Mouse (Mus musculus): ENCODE data around the gene Zfp661. TPM values are rescaled to one million over a fixed set of nuclear protein-coding genes. Genes with fewer than 3 reads are reported as not detected.

Gene Zfp661
- polyA plus RNA-seq, 1 experiment from 2014 or later = 3.1 TPM

DNA sequence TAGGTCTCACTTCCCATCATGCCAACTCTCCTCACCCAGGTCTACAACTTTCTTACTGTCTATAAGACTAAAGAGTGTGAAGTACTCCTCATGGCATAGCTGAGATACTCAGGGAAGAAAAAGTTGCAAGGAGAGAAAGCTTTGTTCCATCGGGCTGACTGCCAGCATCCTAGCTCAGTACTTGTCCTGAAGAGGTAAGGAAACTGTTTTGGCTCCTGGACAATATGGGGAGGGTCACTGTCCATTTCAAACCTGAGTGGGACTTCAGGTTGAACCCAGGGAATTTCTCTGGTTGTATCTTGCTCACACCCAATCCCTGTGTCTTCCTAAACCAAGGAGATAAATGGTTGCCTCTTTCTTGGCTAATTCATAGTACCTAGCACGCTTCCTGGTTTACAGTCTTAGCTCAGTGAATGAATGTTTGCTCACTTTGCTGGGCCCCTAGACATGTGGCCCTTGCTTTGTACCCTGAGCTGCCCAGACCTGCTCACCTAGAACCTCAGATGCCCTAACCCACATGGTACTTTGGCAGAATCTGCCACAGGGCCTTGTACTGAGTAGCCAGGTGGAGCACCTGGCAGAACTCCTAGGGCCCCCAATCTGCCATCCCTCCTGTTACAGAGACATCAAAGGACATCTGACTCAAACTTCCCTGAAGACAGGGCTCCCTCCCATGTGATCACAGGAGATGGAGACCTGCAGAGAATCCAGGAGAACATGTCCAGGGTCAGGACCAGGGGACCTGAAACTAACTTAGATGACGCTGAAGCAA lies 61.7 kb downstream of the Zfp661 start:
- H3K36me3 ChIP-seq (ENCODE audit: control insufficient read depth, insufficient read depth, low read length) = no peaks in the 10 kb centered on the region
- no peaks in the 10 kb centered on the region for H3K9me3 ChIP-seq (replicated peaks; ENCODE audit: control insufficient read depth, low read length)
- 63% methylated on average over 3 of the region's 3 CpGs for WGBS (ENCODE audit: insufficient replicate concordance)
- no peak overlapping the region for H3K27ac ChIP-seq (ENCODE audit: low read depth, low read length)
- ATAC-seq (replicated peaks; ENCODE audit: insufficient number of reproducible peaks, low FRiP score, low TSS enrichment) = no peak
- H3K4me1 ChIP-seq (ENCODE audit: control insufficient read depth, insufficient read depth, low read length) = peaks cover 11% of the 10 kb centered on the region
- H3K4me3 ChIP-seq (ENCODE audit: low read depth, low read length) = no peak overlapping the region
- H3K27me3 ChIP-seq (ENCODE audit: control insufficient read depth, insufficient read depth, low read length) = 0 out of 2 replicates have a peak, but pooled peaks cover 9% of the 10 kb centered on the region
- H3K4me2 ChIP-seq = no peak overlapping the region
- no peak overlapping the region for H3K9ac ChIP-seq (ENCODE audit: low read depth, low read length)

Other genes starting within 250 kb of the Zfp661 start
- gene Astl, start 248.5 kb downstream of the Zfp661 start, polyA plus RNA-seq (2014; fragmentation: Nextera tagmentation; extraction: Ambion mirVana) = not detected in 2 replicates
- 10.2 and 12.0 TPM in 2 replicates for gene Adra2b, start 223.9 kb downstream of the Zfp661 start, polyA plus RNA-seq (2014; fragmentation: Nextera tagmentation; extraction: Ambion mirVana)
- 0.30 and 0.34 TPM in 2 replicates for gene Gpat2, start 161.9 kb downstream of the Zfp661 start, polyA plus RNA-seq (2014; fragmentation: Nextera tagmentation; extraction: Ambion mirVana)
- 30.3 and 30.6 TPM in 2 replicates for gene Fahd2a, start 142.5 kb downstream of the Zfp661 start, polyA plus RNA-seq (2014; fragmentation: Nextera tagmentation; extraction: Ambion mirVana)
- gene Kcnip3, start 65.0 kb downstream of the Zfp661 start, polyA plus RNA-seq (2014; fragmentation: Nextera tagmentation; extraction: Ambion mirVana) = 2.0 and 2.3 TPM in 2 replicates
- 0.39 TPM in 1 of 2 replicates, not detected in the other for gene Prom2, start 45.6 kb downstream of the Zfp661 start, polyA plus RNA-seq (2014; fragmentation: Nextera tagmentation; extraction: Ambion mirVana)
- gene Mrps5, start 128 bp upstream of the Zfp661 start, polyA plus RNA-seq (2014; fragmentation: Nextera tagmentation; extraction: Ambion mirVana) = 132 and 154 TPM in 2 replicates
- 1.2 and 1.8 TPM in 2 replicates for gene Mal, start 69.6 kb upstream of the Zfp661 start, polyA plus RNA-seq (2014; fragmentation: Nextera tagmentation; extraction: Ambion mirVana)
- gene Mall, start 142.8 kb upstream of the Zfp661 start, polyA plus RNA-seq (2014; fragmentation: Nextera tagmentation; extraction: Ambion mirVana) = 2.5 and 3.8 TPM in 2 replicates
- 12.1 and 15.4 TPM in 2 replicates for gene Nphp1, start 201.8 kb upstream of the Zfp661 start, polyA plus RNA-seq (2014; fragmentation: Nextera tagmentation; extraction: Ambion mirVana)
- 37.9 and 40.3 TPM in 2 replicates for gene Mtln, start 205.4 kb upstream of the Zfp661 start, polyA plus RNA-seq (2014; fragmentation: Nextera tagmentation; extraction: Ambion mirVana)
- 19.2 and 24.7 TPM in 2 replicates for gene Bub1, start 244.8 kb upstream of the Zfp661 start, polyA plus RNA-seq (2014; fragmentation: Nextera tagmentation; extraction: Ambion mirVana)